Mouse (Mus musculus) heart, postnatal 10 days (tissue): ENCODE measurements around the gene Hmcn2. TPM values are rescaled to one million over a fixed set of nuclear protein-coding genes. Genes with fewer than 3 reads are reported as not detected.

Experiments used
- DNase-seq, 2 experiments: peaks; one replicate each; pipeline ENCODE4 v3.0.0; 2021
- intact Hi-C: fragments of 180-260 bp; cut with DNase I; formaldehyde crosslinking; loops from one replicate; pipeline ENCODE4 v1.15.1; 2025
- total RNA-seq, 2 experiments: library from RNA; stranded (reverse); gene quantifications; 2 replicates each; pipeline ENCODE4 v1.2.3; 2021

Hmcn2 gene
- total RNA-seq, 2 experiments from 2014 or later, result 23.4 to 24.3 TPM

DNA sequence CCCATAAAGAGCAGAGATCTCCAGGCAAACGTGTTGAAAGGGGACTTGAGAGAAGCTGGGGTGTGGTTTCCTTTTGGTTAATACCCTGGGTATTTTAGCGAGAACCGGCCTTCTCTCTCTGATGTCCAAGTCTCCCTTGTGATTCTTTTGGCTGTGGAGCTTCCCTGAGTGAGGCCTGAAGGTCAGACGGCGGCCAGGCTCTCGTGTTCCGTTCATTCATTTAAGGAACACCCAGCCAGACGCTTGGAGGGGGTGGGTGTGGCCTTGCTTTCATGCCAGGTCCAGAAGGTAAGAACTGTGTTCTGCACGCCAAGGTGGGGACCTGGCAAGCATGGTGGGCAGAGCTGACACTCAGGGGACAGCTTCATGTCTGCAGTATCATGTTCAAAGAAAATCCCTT lies 10.0 kb upstream of the Hmcn2 start:
- DNase-seq, result no peak
- intact Hi-C loops, result no loop called here

DNA sequence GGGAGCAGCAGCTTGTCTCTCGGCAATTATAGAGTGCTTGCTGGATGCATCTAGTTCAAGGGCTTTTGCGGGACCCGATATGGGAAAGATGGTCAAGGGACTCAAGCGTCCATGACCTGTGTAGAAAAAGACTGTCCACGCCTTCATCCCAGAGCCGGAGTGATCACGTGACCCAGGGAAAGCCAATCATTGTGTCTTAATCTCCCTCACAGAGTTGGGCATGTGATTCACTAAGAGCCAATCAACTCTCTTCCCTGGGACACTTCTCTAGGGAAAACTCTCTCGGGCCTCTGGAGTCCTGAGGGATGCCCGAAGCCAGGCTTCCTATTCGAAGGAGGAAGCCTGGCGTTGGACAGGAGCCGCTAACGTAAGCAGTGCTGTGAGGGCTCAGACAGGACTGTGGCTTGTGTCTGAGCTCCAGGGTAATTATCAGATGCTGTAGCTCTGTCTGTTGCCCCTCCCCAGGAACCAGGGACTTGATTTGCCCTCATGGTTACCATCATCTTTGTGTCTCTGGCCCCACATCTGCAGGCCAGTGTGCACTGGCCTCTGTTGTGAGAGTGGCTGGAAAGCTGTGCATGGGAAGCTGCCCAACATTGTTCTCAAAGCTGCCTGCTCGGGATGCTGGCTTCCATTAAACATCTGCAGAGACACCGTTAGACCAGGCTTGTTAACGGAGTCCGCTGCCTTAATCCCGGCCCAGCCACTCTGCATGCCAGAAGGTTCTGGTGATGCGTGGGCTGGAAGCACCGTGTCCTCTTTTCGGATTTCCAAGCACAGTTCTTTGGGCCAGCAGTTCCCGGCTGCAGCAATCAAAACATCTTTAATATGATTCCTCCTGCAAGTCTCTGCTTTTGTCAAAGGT lies 9.2 kb upstream of the Hmcn2 start:
- intact Hi-C loops, result no loop called here
- DNase-seq, result peak in 1 of 2 experiments; percentile 24

DNA sequence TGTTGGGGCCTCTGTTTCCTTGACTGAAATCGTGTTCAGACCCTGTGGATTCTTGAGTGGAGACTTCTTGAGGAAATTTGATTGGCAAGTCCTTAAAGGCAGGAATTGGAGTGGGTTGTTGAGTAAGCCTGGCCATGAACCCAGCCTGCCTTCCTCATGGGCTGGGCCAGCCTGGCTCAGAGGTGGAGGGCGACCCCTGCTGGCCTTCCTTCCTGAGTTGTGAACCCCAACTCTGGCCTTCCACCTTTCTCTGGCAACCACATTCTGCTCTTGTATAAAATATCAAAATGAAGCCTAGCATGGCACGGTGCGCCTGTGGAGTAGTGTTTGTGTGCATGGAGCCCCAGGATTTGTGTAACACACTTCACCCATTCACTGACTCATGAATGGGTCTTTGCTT lies 8.5 kb upstream of the Hmcn2 start:
- DNase-seq, result peak in 1 of 2 experiments; percentile 52
- intact Hi-C loops, result no loop called here

DNA sequence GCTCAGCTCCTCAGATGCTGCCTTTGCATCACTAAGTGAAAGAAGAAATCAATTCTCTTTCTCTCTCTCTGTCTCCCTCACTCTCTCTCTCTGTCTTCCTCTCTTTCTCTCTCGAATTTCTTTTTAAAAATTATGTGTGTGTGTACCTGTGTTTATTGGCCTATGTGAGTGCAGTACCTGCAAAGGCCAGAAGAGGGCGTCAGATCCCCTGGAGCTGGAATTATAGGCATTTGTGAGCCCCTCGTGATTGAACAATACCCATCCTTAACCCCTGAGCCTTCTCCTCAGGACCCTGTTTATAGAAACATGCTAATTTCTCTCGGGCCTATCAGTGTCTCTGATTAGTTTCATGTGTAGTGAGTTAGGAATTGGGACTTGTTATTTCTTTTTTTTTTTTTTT lies 6.0 kb upstream of the Hmcn2 start:
- DNase-seq, result no peak
- intact Hi-C loops, result no loop called here

DNA sequence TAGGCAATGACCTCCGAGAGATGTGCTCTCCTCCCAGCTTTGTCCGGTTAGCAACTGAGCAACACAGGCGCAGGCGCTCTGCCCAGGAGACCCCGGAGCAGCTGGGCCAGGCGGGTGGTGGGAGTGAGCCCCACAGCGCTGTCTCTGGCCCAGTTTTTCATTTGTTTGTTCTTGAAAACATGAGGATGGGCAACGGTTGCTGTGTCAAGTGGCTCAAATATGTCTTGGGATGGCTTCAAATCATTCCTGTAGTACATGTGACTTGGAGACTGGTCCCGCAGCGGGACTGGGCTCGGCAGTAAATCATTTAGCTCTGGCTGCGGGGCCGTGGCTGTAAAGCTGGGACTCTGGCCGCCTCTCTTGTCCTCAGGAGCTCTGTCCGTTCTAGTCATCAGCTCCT lies 4.7 kb upstream of the Hmcn2 start:
- peak in 1 of 2 experiments; percentile 27 for DNase-seq

DNA sequence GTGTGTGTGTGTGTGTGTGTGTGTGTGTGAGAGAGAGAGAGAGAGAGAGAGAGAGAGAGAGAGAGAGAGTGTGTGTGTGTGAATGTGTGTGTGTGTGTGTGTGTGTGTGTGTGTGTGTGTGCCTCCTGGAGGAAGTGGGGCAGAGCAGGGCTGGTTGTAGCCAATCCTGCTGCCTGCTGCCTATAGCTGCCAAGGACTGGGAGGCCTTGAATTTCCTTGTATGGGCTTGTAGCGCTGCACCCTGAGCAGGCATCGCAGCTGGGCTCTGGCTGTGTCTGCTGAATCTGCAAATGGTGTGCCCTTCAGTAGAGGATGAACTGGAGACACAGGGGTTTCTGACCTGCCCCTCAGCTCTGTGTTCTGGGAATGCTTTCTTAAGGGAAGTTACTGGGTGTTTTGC lies 3.9 kb downstream of the Hmcn2 start:
- intact Hi-C loops, result no loop called here
- DNase-seq, result no peak

More for the DNA sequence above, 4.7 kb upstream of the Hmcn2 start:
- intact Hi-C loops, result no loop called here

DNA sequence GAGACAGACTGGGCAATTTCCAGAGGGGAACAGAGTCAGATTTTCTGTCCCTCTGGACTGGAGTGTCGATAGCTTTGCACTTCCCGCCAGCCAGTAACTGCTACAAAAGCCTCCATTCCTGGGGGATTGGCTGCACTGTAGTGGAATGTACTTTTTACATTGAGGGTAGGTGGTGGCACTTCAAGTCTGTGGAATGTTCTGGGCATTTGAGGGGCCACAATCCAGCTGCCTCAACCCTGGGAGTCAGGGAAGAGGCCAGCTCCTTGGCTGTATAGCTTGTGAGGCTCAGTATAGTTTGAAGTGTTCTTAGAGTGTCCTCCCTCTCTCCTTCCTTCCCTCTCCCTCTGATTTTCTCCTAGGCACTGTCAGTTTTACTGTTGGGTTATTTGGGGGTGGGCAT lies 5.0 kb downstream of the Hmcn2 start:
- intact Hi-C loops, result no loop called here
- DNase-seq, result no peak

DNA sequence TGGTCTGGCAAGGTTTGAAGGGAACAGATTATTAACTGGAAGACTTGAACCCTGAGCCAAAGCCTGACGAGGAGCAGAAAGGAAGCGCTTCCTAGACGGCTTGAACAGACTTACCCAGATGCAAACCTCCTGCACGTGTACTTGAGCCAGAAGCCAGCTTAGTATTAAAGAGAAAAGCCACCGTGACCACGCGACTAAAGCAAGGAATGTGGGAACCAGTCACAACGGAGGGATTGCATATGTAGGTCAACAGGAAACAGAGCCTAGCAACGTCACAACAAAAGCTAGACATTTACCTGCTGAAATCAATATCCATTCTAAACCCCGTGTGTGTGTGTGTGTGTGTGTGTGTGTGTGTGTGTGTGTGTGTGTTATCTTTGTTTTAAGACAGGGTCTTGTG lies 13.0 kb downstream of the Hmcn2 start:
- intact Hi-C loops, result no loop called here
- DNase-seq, result no peak

DNA sequence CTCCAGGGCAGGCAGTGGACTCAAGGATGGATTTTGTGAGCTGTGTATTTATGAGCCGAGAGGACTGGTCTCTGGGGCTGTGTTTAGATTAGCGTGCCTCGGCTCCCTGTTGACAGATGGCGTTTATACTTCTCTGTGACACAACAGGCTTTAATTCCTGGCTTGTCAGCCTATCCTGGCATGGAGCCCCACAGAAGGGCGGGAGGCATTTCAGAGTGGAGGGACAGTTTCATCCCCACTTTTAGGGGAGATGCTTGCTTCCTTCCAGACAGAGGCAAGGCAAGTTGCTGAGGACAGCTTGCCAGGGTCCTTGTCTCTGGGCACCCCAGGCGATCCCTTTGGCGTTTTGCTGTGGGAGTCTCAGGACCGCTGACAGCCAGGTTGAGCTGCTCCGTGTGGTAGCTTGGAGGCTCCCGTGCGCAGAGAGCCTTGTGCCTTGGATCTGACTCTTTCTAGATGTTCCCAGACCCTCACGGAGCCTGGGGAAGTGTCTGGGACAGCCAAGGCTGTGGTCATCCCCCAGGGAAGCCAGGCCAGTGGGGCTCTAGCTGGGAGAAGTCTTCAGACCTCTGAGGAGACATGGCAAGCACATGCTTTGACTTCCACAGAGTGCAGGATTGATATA lies 23.6 kb downstream of the Hmcn2 start:
- intact Hi-C loops, result no loop called here
- DNase-seq, result peak; percentile 66 to 73

DNA sequence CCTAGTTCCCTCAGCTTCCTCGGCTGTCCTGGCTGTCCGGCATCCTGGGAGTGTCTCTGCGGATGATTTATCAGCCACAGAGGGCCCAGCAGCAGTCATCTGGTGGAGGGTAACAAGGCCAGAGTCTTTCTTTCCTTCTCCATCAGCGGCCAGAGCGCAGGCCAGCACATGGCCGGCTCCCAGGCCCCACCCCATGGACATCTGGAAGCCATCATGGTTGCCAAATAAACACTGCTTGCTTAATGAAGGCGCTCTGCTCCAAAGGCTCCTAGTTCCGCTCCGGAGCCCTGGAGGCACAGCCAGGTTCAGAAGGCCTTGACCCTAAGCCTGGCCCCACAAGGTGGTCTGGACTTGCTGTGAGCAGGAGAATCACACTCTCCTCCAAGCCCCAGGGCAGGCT lies 25.6 kb downstream of the Hmcn2 start:
- intact Hi-C loops, result no loop called here
- peak; percentile 82 to 83 for DNase-seq

DNA sequence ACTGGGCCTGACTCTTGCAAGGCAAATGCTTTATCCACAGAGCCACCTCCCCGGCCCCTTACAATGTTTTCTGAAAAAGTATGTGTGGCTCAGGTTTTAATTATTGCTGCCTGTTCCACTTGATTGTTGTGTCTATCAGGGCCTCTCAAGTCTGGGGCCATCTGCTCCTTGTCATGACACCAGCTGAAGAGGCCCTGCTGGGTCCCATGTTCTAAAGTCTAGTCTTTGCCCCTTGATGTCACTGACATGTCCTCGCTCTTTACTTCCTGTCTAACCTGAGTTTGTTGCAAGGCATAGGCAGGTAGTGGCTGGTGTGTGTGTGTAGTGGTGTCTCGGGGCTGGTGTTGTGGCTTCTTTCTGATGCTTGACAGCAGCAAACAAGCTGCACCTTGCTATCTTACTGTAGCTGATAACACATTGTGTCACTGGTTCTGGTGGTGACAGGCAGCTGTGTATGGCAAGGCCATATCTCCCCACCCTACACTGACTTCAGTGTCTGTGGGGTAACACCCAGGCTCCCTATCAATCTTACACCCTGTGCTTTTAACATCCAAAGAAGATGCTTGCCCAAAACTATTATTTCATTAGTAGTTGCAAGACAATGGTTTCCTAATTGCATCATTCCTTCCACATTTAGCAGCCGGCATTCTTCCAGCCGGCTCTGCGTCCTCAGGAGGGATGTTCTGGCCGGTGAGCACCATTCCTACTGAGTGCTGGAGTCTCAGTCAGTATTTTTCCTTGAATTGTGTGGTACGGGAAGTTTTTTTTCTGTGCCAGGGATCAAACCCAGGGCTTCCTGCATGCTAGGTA lies 27.7 kb downstream of the Hmcn2 start:
- peak; percentile 50 to 69 for DNase-seq
- intact Hi-C loops, result no loop called here

DNA sequence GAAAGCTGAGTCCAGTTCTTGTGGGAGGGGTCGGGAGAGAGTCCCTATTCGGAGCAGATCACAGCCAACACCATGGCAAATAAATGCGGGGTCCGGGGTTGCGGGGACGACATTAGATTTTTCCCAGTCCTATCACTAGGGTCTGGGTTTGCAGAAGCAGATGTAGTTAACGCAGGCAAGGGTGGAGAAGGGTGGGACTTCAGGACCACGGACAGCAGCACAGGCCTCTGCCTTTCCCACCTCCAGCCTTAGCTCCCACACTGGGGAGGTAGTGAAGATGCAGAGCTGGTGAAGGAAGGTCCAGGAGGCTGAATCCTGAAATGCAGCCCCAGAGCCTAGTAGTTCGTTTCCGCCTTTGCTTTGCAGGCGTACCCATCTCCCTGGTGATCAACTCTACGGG lies 31.9 kb downstream of the Hmcn2 start:
- peak; percentile 64 to 73 for DNase-seq

DNA sequence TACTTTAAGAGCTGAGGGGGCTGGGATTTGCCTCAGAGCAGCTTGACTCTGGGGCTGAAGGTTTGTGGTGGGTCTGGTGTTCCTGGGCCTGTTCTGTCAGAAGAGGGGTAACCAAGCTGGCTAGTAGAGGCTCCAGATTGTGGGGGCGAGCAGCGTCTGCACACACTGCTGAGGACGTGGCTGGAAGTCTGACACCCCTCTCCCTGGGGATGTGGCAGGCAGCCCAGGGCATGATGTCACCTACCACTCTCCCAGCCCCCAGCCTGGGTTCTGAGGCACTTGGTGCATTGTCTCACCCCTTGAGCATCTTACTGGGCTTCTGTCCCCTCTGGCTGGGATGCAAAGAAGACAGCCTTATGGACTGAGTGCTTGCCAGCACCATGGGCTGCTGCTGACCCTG lies 34.2 kb downstream of the Hmcn2 start:
- intact Hi-C loops, result no loop called here

More for the DNA sequence above, 31.9 kb downstream of the Hmcn2 start:
- intact Hi-C loops, result no loop called here

DNA sequence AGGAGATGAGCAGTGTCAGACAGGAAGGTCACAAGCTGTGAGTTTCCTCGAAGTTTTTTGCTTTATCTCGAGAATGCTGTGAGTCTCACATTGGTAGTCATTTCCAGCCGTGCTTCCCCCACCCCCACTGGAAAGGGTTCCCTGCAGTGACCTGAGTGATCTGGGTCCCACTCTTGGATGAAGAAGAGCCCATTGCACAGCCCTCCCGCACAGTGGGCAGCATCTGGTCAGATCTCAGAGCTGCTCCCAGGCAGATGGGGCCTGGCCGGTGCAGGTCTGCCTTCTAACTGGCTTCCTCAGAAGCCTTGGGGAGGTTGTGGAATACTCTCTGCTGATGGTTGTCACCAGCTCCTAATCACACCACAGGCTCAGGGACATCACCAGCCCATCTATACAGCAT lies 34.6 kb downstream of the Hmcn2 start:
- peak in 1 of 2 experiments; percentile 44 for DNase-seq
- intact Hi-C loops, result no loop called here

More for the DNA sequence above, 34.2 kb downstream of the Hmcn2 start:
- peak; percentile 80 to 83 for DNase-seq

DNA sequence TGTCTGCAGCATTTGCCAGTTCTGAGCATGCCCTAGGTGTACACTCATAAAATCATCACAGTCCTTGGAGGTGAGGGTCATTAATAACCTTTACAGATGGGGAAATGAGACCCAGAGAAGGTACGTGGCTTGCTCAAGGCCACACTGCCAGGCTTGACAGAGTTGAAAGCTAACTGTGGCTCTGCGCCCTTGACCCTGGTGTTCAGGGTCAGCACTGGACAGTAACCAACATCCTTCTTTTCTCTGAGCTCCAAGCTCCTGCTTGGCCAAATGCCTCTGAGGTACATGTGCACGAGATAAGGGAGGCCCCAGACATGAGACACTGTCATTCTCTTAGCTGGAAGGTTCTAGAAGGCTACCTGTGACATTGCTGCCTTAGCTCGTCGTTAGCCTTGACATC lies 42.6 kb downstream of the Hmcn2 start:
- DNase-seq, result no peak
- intact Hi-C loops, result no loop called here

DNA sequence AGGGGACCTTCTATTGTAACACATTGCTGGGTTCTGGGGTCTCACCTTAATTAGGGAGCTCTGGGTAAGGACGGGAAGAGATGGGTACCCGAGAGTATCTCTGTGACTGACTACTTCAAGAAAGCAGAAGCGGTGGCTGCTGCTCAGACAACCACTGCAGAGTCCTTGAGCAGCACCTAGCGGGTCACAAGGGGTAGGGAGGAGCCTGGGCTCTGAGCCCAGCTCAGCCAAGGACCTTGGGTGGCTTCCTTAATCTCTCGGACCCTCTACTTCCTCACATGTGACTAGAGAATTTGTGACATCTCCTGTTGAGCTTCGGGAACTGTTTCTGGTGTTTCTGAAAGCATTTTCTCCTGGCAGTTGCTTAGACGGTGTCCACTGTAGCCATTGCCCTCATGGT lies 45.1 kb downstream of the Hmcn2 start:
- DNase-seq, result no peak
- intact Hi-C loops, result no loop called here

DNA sequence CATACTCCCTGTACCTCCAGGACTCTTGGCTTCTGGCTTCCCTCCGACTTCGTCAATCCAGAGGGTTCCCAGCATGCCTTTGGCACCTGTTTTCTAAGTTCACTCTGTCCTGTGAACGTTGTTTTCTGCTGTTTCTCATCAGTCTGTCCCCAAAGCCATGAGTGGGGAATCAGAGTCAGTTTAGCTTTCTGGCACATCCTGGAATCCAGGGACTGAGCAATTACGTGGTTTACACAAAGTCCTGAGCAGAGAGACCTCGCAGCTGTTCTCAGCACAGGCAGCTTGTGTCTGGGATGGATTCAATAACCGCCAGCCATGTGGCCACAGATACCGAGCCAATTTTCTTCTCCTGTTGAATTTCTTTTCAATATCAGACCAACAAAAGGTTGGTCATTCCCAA lies 53.0 kb downstream of the Hmcn2 start:
- DNase-seq, result no peak
- intact Hi-C loops, result no loop called here

DNA sequence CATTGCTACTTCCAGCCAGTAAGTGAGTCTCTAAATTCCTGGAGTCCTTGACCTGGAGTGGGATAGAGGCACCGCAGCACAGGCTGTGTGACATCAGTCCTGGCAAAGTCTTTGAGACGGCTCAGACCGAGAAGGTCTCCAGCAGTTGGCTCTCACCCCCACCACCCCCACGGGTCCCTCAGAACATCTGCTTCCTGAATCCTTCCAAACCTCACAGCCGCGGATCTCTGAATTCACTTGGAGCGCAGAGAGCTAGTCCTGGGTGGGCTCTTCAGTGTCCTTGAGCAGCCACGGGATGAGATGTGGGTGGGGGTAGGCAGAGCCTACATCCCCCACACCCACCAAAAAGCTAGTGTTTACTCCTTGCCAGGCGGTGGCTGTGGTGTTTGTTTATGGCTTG lies 57.2 kb downstream of the Hmcn2 start:
- intact Hi-C loops, result no loop called here
- peak; percentile 68 to 72 for DNase-seq

DNA sequence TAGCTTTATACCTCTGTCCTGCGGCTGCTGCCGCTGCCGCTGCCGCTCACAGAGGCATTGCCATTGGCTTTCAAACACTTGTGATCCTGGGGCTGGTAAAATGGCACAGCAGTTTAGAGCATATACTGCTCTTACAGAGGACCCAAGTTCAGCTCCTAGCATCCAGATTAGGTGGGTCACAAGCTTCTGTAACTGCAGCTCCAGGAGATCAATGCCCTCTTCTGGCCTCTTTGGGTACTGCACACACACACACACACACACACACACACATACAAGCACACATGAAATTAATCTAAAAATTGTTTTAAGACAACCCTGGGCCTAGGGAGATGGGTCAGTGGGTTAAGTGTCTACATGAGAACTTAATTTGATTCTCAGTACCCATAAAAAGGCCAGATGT lies 58.0 kb downstream of the Hmcn2 start:
- DNase-seq, result no peak
- intact Hi-C loops, result no loop called here

DNA sequence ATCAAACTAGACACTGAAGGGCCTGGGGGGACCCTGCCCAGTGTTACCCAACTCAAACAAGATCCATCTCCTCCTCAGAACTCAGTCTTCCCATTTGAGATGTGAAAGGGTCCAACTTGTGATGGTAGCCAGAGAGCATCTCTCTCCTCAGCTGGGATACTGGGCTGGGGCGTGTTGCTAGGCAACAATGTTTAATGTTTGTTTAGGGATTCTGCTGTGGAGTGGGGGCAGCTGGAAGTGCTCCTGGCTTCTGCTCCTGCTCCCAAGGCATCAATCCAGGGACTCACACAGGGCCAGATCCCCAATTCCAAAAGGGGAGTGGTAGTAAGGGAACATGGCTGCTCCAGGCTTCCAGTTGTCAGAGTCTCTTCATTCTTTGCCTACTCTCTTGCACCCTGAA lies 60.2 kb downstream of the Hmcn2 start:
- intact Hi-C loops, result no loop called here
- DNase-seq, result peak; percentile 71 to 76

DNA sequence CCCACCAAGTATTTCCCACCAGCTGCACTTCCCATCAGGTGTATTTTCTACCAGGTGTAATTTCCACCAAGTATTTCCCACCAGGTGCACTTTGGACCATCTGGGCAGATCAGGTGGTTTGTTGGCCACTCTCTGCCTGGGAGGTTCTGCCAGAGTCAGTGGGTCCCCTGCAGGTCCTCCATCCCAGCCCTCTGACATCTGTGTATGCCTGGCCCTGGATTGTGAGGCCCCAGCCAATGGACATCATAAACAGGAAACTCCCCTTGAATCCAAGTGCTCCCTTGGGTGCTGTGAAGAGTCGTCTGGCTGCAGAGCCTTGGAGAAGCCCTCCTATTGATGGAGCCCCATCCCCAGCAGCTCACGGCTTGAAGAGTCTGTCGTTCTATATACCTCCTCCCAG lies 61.8 kb downstream of the Hmcn2 start:
- peak in 1 of 2 experiments; percentile 38 for DNase-seq

More for the DNA sequence above, 61.8 kb downstream of the Hmcn2 start:
- intact Hi-C loops, result no loop called here
